Mouse (Mus musculus) testis, adult 2 months (tissue): Measurements from ENCODE around the gene Cyren.

Experiments used
- CTCF ChIP-seq: fragments of 200-500 bp; IDR thresholded peaks from 2 replicates; pipeline ENCODE4 v1.5.1; 2012; ENCODE audit warnings: low read depth, mild to moderate bottlenecking, inconsistent platforms, low read length, moderate library complexity; ENCODE audit not compliant: control insufficient read depth, insufficient read depth, insufficient replicate concordance
- POLR2A ChIP-seq: fragments of 200-500 bp; IDR thresholded peaks from 2 replicates; pipeline ENCODE4 v1.6.1; 2012; ENCODE audit warnings: low read depth, mild to moderate bottlenecking, inconsistent platforms, low read length, moderate library complexity; ENCODE audit not compliant: control insufficient read depth

DNA sequence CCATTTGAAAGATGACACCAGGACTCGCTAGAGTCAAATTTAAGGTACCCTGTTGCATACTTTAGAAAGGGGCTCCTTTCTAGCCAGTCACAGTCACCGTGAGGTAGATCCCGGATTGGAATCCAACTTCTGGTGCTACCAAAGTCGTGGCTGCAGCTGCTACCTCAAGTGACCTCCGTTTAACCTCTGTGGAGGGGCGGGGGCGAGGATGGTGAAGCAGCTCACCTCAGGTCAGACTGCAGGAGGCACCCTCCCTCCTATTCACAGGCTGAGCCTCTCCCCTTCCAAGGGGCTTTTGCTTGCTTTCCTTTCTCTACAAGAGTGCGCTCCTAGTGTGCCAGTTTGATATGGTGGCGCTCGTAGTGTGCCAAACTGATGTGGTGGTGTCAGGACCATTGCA lies 42.1 kb upstream of the Cyren start, which contains the start of gene Stra8:
- TF ChIP-seq POLR2A (no peak), CTCF (no peak)
